Mouse (Mus musculus) G1E (cell line): ENCODE results near the gene Rgp1.

Experiments
- CTCF ChIP-seq: IDR thresholded peaks from 2 replicates; pipeline ENCODE4 v1.5.1; 2012; ENCODE audit warnings: low read depth, low read length, inconsistent platforms, mixed read lengths
- GATA2 ChIP-seq: IDR thresholded peaks from 2 replicates; pipeline ENCODE4 v1.6.1; 2012; ENCODE audit warnings: low read depth, low read length, inconsistent platforms, borderline replicate concordance
- POLR2AphosphoS5 ChIP-seq: IDR thresholded peaks from 2 replicates; pipeline ENCODE4 v1.6.1; 2012; ENCODE audit warnings: low read depth, low read length, inconsistent platforms; ENCODE audit not compliant: insufficient replicate concordance

DNA sequence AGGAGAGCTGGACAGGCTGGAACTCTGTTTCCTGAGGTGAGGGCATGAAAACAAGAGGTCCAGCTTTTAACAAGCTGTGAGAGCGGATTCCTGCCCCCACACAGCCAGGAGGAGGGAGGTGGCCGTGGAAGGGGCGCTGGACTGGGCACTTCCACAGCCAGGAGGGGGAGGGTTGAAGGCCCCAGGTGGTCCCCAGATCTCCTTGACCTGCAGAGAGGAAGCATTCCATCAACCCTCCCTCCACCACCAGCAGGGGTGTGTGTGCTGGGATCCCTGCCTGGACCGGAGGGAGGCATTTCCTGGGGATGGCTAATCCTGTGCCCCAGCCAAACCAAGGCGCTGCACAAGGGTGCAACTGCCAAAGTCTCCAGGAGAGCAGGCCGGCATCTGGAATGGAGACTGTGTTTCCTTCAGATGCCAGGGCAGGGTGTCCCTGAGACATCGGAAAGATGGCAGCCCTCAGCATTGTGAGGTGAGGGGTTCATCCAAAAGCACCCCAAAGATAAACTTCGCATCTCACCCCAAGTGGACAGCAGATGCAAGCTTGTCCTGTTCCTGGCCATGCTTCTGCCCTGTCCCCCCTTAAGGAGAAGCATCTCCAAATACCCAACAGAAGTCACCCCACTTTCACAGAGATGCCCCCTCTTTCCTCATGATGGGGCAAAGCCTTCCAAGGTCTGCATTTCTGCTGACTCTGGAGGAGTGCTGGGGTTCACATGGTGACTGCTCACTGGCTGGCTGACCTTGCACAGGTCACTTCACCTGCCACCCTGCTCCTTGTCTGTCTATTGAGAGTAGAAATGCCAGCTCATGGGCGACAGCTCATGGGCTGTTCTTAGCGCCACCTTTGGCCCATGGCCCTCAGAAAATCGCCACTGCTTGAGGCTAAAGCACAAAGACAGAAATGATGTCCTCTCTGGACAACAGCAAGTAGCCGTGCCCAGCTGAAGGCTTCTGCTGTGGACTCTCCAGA is 6.2 kb downstream of the Rgp1 start, which contains the start of gene Msmp:
- TF ChIP-seq CTCF: no peak
- TF ChIP-seq POLR2AphosphoS5: no peak
- TF ChIP-seq GATA2: no peak
